Mouse (Mus musculus) hindbrain, embryonic 15.5 days (tissue): ENCODE results near the gene Ddx19b. TPM values are rescaled to one million over a fixed set of nuclear protein-coding genes. Genes with fewer than 3 reads are reported as not detected.
"Not testable (repeated sequence)": the region's sequence is repeated elsewhere in the genome, so short reads cannot be mapped to it uniquely, and the experiment has no call there.

Experiments
- ATAC-seq: fragments of 200-750 bp; cut with Nextera tagmentation; 2 replicates; pipeline ENCODE4 v1.8.0; 2017; ENCODE audit warnings: low read depth, moderate number of reproducible peaks, moderate TSS enrichment; ENCODE audit not compliant: low FRiP score
- H3K27ac ChIP-seq: fragments of 300-500 bp; sonication (generic); replicated peaks from 2 replicates; pipeline ENCODE4 v1.5.1; 2015; ENCODE audit warnings: mild to moderate bottlenecking, inconsistent platforms
- H3K27me3 ChIP-seq: fragments of 300-500 bp; sonication (generic); 2 replicates; pipeline ENCODE4 v1.6.1; 2015; ENCODE audit warnings: control low read depth, inconsistent platforms
- H3K36me3 ChIP-seq: fragments of 300-500 bp; sonication (generic); 2 replicates; pipeline ENCODE4 v1.6.1; 2015; ENCODE audit warnings: control low read depth, inconsistent platforms
- H3K4me1 ChIP-seq: fragments of 300-500 bp; sonication (generic); replicated peaks from 2 replicates; pipeline ENCODE4 v1.6.1; 2015; ENCODE audit warnings: control low read depth, inconsistent platforms
- H3K4me2 ChIP-seq: fragments of 300-500 bp; sonication (generic); 2 replicates; pipeline ENCODE4 v1.6.1; 2015; ENCODE audit warnings: moderate library complexity, mild to moderate bottlenecking, inconsistent platforms
- H3K4me3 ChIP-seq: fragments of 300-500 bp; sonication (generic); 2 replicates; pipeline ENCODE4 v1.5.1; 2015; ENCODE audit warnings: mild to moderate bottlenecking, inconsistent platforms
- H3K9ac ChIP-seq: fragments of 300-500 bp; sonication (generic); 2 replicates; pipeline ENCODE4 v1.6.1; 2015; ENCODE audit warnings: inconsistent platforms
- H3K9me3 ChIP-seq: fragments of 300-500 bp; sonication (generic); 2 replicates; pipeline ENCODE4 v1.6.1; 2016; ENCODE audit warnings: control low read depth, inconsistent platforms
- WGBS: fragments of 180-500 bp; shearing (Covaris S2); methylation state at CpG from one replicate; pipeline ENCODE4 v1.1.7; 2015; 5-methylcytosine and 5-hydroxymethylcytosine counted together
- polyA plus RNA-seq: library from polyadenylated mRNA; unstranded; fragments of >200 nt; fragmentation: Nextera tagmentation; extraction: Ambion mirVana; gene quantifications from 2 replicates; pipeline ENCODE4 v1.2.1, GENCODE M21; 2015

Gene Ddx19b
- polyA plus RNA-seq, 1 experiment from 2014 or later: 6.2 TPM

DNA sequence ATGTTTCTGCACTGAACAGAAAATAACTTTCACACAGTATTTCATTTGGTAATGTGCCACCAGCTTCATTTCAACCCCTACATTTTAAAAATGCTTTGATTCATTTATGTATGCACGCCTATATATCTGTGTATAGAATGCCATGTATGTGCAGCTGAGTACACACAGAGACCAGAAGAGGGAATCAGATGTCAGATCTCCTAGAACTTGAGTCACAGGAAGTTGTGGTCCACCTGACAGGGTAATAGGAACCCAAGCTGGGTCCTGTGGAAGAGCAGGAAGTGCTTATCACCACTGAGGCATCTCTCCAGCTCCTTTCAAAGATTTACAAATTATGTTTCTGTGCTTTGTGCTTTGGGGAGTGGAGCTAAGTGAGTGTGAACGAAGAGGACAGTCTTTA, 50.2 kb downstream of the Ddx19b start:
- H3K36me3 ChIP-seq: peaks cover 66% of the 10 kb centered on the region
- 94% methylated on average over 2 of the region's 2 CpGs for WGBS

DNA sequence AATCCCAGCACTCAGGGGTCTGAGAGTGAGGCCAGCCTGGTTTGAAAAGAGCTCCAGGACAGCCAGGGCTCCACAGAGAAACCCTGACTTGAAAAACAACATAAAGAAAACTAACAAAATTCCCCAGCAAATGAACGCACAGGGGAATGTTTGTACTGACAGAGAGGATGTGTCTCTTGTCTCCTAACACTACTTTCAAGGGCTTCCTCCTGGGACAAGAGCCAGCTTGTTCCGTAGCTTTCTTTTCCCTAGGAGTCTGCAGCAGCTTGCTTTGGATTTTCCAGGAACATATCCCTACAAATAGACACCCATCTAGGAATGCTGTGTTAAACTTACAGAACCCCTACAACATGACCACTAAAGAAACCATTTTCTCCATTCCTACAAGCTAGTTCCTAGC, 53.6 kb downstream of the Ddx19b start:
- H3K9ac ChIP-seq, H3K4me1 ChIP-seq, H3K9me3 ChIP-seq, H3K4me2 ChIP-seq, H3K4me3 ChIP-seq, ATAC-seq, H3K27ac ChIP-seq, H3K27me3 ChIP-seq: not testable (repeated sequence)
- 87% methylated on average over 2 of the region's 2 CpGs for whole genome bisulfite sequencing
- H3K36me3 ChIP-seq: peaks cover 50% of the 10 kb centered on the region

More for the DNA sequence above, 50.2 kb downstream of the Ddx19b start:
- Histone ChIP-seq H3K27ac (no peak overlapping the region), H3K9ac (no peak overlapping the region), H3K4me1 (no peaks in the 10 kb centered on the region), H3K4me2 (no peak overlapping the region), H3K27me3 (no peaks in the 10 kb centered on the region), H3K4me3 (no peak overlapping the region), H3K9me3 (no peaks in the 10 kb centered on the region)
- ATAC-seq: no peak

- H3K4me1 ChIP-seq, H3K27me3 ChIP-seq, ATAC-seq, H3K27ac ChIP-seq, H3K4me2 ChIP-seq, H3K9ac ChIP-seq, H3K4me3 ChIP-seq, H3K9me3 ChIP-seq: not testable (repeated sequence)
- H3K36me3 ChIP-seq: peaks cover 36% of the 10 kb centered on the region
- WGBS: 96% methylated on average over 8 of the region's 8 CpGs
Measured at GRCm38 (mm10) chr8:110976532-110976931, 55.0 kb downstream of the Ddx19b start.

- Histone ChIP-seq H3K27me3 (no peaks in the 10 kb centered on the region), H3K9ac (peak overlapping the region; percentile 46), H3K36me3 (peaks cover 19% of the 10 kb centered on the region), H3K4me1 (peaks cover 11% of the 10 kb centered on the region), H3K4me2 (peak overlapping the region; percentile 72), H3K27ac (peak overlapping the region; percentile 70), H3K4me3 (peak overlapping the region; percentile 46), H3K9me3 (no peaks in the 10 kb centered on the region)
- peak; percentile 98 for ATAC-seq
- 7% methylated on average over 45 of the region's 45 CpGs for WGBS
Measured at GRCm38 (mm10) chr8:110969910-110970770, 61.4 kb downstream of the Ddx19b start.

DNA sequence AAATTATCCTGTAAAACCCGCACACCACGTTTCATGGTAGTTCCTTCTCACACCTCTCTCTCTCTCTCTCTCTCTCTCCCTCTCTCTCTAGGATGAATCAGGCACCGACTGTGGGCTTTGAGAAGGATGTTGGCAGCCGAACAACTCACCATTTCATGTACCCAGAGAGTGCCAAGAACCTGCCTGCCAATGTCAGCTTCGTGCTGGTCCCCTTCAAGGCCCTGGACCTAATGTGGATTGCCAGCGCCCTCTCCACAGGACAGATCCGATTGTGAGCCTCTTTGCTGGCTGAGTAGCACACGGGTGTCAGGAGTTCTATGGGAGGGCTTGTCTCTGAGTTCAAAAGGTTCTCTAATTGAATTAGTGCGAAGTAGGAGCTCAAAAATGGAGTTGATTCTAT, 64.2 kb downstream of the Ddx19b start:
- Histone ChIP-seq H3K36me3 (peaks cover 18% of the 10 kb centered on the region), H3K4me3 (no peak overlapping the region), H3K9me3 (no peaks in the 10 kb centered on the region), H3K27me3 (no peaks in the 10 kb centered on the region), H3K4me2 (no peak overlapping the region), H3K9ac (no peak overlapping the region), H3K4me1 (peaks cover 15% of the 10 kb centered on the region), H3K27ac (no peak overlapping the region)
- no peak for ATAC-seq
- 81% methylated on average over 9 of the region's 9 CpGs for WGBS

DNA sequence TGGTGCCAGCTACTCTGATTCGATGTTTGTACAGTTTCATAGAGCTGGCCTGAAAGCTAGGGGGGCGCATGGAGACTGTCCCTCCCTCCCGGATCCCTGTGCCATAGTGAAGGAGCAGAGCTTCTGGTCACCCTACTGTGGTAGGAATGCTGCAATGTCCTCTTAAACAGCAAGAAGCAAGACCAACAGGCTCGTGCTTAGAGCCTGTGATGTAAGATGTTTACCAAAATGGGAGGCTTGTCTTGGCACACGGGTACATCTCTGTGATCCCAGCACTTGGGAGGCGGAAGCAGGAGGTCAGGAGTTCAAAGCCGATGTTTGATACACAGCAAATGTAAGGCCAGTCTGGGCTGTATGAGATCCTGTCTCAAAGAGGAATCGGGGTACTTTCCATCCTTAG, 65.0 kb downstream of the Ddx19b start:
- H3K27me3 ChIP-seq: no peaks in the 10 kb centered on the region
- H3K9me3 ChIP-seq: no peaks in the 10 kb centered on the region
- H3K27ac ChIP-seq: no peak overlapping the region
- 84% methylated on average over 8 of the region's 8 CpGs for WGBS
- H3K9ac ChIP-seq: no peak overlapping the region
- H3K4me3 ChIP-seq: no peak overlapping the region
- peaks cover 15% of the 10 kb centered on the region for H3K4me1 ChIP-seq
- H3K36me3 ChIP-seq: peaks cover 21% of the 10 kb centered on the region
- ATAC-seq: no peak
- no peak overlapping the region for H3K4me2 ChIP-seq

DNA sequence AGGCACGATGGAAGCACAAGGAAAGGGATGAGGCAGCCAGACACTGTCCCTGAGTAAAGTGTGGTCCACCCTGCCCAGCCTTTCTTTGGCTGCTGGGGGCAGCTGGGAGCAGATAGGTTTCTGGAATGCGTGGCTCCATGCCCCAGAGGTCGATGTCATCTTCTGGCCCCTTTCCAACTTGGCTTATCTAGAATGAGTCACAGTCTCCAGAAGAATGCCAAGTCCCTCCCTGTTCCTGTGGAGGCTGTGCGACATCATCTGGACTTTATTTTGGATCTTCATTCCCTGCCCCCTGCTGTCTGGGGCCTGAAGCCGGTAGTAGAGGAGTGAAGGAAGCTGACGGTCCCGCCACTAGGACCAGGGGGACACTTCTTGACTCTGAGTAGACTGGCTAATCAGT, 66.0 kb downstream of the Ddx19b start:
- Histone ChIP-seq H3K4me1 (peaks cover 10% of the 10 kb centered on the region), H3K4me3 (no peak overlapping the region), H3K27ac (no peak overlapping the region), H3K9me3 (no peaks in the 10 kb centered on the region), H3K9ac (no peak overlapping the region), H3K27me3 (no peaks in the 10 kb centered on the region), H3K4me2 (no peak overlapping the region), H3K36me3 (peaks cover 21% of the 10 kb centered on the region)
- no peak for ATAC-seq
- 70% methylated on average over 7 of the region's 7 CpGs for WGBS

DNA sequence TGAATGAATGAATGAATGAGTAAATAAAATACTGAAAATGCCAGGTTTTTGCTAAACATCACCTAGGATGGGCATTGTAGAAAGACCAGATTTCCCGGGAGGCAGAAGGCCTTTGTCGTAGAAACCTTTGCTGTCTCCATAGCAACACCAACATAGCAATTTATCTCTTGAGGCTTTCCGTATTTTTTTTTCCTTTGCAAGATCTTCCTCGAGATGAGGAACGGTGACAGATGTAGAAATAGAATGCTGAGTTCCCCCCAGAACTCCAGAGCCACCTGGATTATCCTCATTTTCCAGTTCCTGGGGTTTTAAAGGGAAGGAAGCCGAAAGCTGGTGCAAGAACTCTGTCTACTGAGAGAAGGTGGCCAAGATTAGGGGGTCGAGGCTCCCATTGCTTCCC, 66.9 kb downstream of the Ddx19b start:
- 58% methylated on average over 7 of the region's 7 CpGs for WGBS
- Histone ChIP-seq H3K4me3 (no peak overlapping the region), H3K4me1 (peaks cover 4% of the 10 kb centered on the region; the same call in 1 of the 2 replicates), H3K4me2 (no peak overlapping the region), H3K9me3 (no peaks in the 10 kb centered on the region), H3K27me3 (no peaks in the 10 kb centered on the region), H3K9ac (no peak overlapping the region), H3K27ac (no peak overlapping the region), H3K36me3 (peaks cover 21% of the 10 kb centered on the region)
- no peak for ATAC-seq

- H3K36me3 ChIP-seq: peaks cover 29% of the 10 kb centered on the region
- no peak overlapping the region for H3K4me3 ChIP-seq
- H3K9ac ChIP-seq: no peak overlapping the region
- H3K4me1 ChIP-seq: 0 out of 2 replicates have a peak, but pooled peaks cover 4% of the 10 kb centered on the region
- H3K4me2 ChIP-seq: no peak overlapping the region
- ATAC-seq: no peak
- H3K9me3 ChIP-seq: no peaks in the 10 kb centered on the region
- H3K27me3 ChIP-seq: no peaks in the 10 kb centered on the region
- WGBS: 86% methylated on average over 2 of the region's 2 CpGs
- H3K27ac ChIP-seq: no peak overlapping the region
Measured at GRCm38 (mm10) chr8:110963051-110963450, 68.5 kb downstream of the Ddx19b start.

GRCm38 (mm10) chr8:110959906-110960305, 71.6 kb downstream of the Ddx19b start:
- Histone ChIP-seq H3K36me3 (peaks cover 30% of the 10 kb centered on the region), H3K4me3 (no peak overlapping the region)
- 95% methylated on average over 6 of the region's 6 CpGs for WGBS

GRCm38 (mm10) chr8:110959071-110959780, 72.3 kb downstream of the Ddx19b start:
- Histone ChIP-seq H3K27ac (no peak overlapping the region), H3K27me3 (no peaks in the 10 kb centered on the region), H3K9me3 (no peaks in the 10 kb centered on the region), H3K36me3 (peaks cover 30% of the 10 kb centered on the region), H3K4me2 (no peak overlapping the region), H3K4me1 (peaks cover 16% of the 10 kb centered on the region), H3K4me3 (no peak overlapping the region), H3K9ac (no peak overlapping the region)
- WGBS: 96% methylated on average over 12 of the region's 12 CpGs
- no peak for ATAC-seq

More at GRCm38 (mm10) chr8:110959906-110960305, 71.6 kb downstream of the Ddx19b start:
- H3K27me3 ChIP-seq: no peaks in the 10 kb centered on the region
- no peak for ATAC-seq
- H3K4me1 ChIP-seq: peaks cover 20% of the 10 kb centered on the region
- H3K27ac ChIP-seq: no peak overlapping the region
- no peaks in the 10 kb centered on the region for H3K9me3 ChIP-seq
- no peak overlapping the region for H3K4me2 ChIP-seq
- H3K9ac ChIP-seq: no peak overlapping the region

DNA sequence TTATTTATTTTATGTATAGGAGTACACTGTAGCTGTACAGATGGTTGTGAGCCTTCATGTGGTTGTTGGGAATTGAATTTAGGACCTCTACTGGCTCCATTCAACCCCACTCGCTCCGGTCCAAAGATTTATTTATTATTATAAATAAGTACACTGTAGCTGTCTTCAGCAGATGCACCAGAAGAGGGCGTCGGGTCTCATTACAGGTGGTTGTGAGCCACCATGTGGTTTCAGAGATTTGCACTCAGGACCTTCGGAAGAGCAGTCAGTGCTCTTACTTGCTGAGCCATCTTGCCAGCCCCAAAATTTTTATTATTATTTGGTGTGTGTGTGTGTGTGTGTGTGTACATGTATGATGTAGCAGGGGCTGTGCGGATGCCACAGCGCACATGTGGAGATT, 73.0 kb downstream of the Ddx19b start:
- H3K27ac ChIP-seq, H3K9ac ChIP-seq, H3K27me3 ChIP-seq, ATAC-seq, H3K4me2 ChIP-seq, H3K9me3 ChIP-seq, H3K4me3 ChIP-seq: not testable (repeated sequence)
- Histone ChIP-seq H3K36me3 (peaks cover 30% of the 10 kb centered on the region), H3K4me1 (peaks cover 16% of the 10 kb centered on the region)
- WGBS: 94% methylated on average over 7 of the region's 7 CpGs
